Mouse (Mus musculus): ENCODE measurements around the gene Ppfibp2. TPM values are rescaled to one million over a fixed set of nuclear protein-coding genes. Genes with fewer than 3 reads are reported as not detected.

Gene Ppfibp2
- polyA plus RNA-seq, 1 experiment from 2014 or later = 8.7 TPM

GRCm38 (mm10) chr7:107699926-107700325 lies 104.9 kb downstream of the Ppfibp2 start:
- WGBS = 89% methylated on average over 1 of the region's 1 CpGs
- no peak overlapping the region for H3K4me3 ChIP-seq

GRCm38 (mm10) chr7:107700646-107701045 lies 105.6 kb downstream of the Ppfibp2 start:
- Histone ChIP-seq H3K36me3 (replicated peaks) (no peaks in the 10 kb centered on the region), H3K4me1 (peaks cover 6% of the 10 kb centered on the region; the same call in 1 of the 2 replicates), H3K9me3 (no peaks in the 10 kb centered on the region), H3K27ac (no peak overlapping the region), H3K4me3 (no peak overlapping the region), H3K27me3 (ENCODE audit: poor library complexity, severe bottlenecking) (no peaks in the 10 kb centered on the region; the same call in 1 of the 2 replicates)
- DNase-seq (ENCODE audit: extremely low spot score, low spot score) = no peak
- 92% methylated on average over 5 of the region's 5 CpGs for WGBS

More at GRCm38 (mm10) chr7:107699926-107700325, 104.9 kb downstream of the Ppfibp2 start:
- Histone ChIP-seq H3K9me3 (no peaks in the 10 kb centered on the region), H3K27ac (no peak overlapping the region), H3K4me1 (peaks cover 6% of the 10 kb centered on the region; the same call in 1 of the 2 replicates), H3K36me3 (replicated peaks) (no peaks in the 10 kb centered on the region), H3K27me3 (ENCODE audit: poor library complexity, severe bottlenecking) (no peaks in the 10 kb centered on the region; the same call in 1 of the 2 replicates)
- no peak for DNase-seq (ENCODE audit: extremely low spot score, low spot score)

- no peaks in the 10 kb centered on the region for H3K36me3 ChIP-seq (replicated peaks)
- H3K4me3 ChIP-seq = no peak overlapping the region
- H3K27ac ChIP-seq = no peak overlapping the region
- 66% methylated on average over 13 of the region's 13 CpGs for WGBS
- H3K4me1 ChIP-seq = peaks cover 12% of the 10 kb centered on the region
- no peaks in the 10 kb centered on the region for H3K9me3 ChIP-seq
- no peak for DNase-seq (ENCODE audit: extremely low spot score, low spot score)
- no peaks in the 10 kb centered on the region for H3K27me3 ChIP-seq (ENCODE audit: poor library complexity, severe bottlenecking)
Measured at GRCm38 (mm10) chr7:107702461-107703380, 107.7 kb downstream of the Ppfibp2 start.

- Histone ChIP-seq H3K27ac (no peak overlapping the region), H3K27me3 (ENCODE audit: poor library complexity, severe bottlenecking) (no peaks in the 10 kb centered on the region), H3K4me3 (no peak overlapping the region), H3K9me3 (no peaks in the 10 kb centered on the region), H3K4me1 (peaks cover 26% of the 10 kb centered on the region), H3K36me3 (replicated peaks) (no peaks in the 10 kb centered on the region)
- WGBS = 85% methylated on average over 5 of the region's 5 CpGs
- DNase-seq (ENCODE audit: extremely low spot score, low spot score) = no peak
Measured at GRCm38 (mm10) chr7:107705941-107706340, 110.9 kb downstream of the Ppfibp2 start.

GRCm38 (mm10) chr7:107707650-107708049 lies 112.6 kb downstream of the Ppfibp2 start:
- Histone ChIP-seq H3K4me1 (peaks cover 24% of the 10 kb centered on the region), H3K9me3 (no peaks in the 10 kb centered on the region), H3K36me3 (replicated peaks) (no peaks in the 10 kb centered on the region), H3K4me3 (no peak overlapping the region), H3K27me3 (ENCODE audit: poor library complexity, severe bottlenecking) (no peaks in the 10 kb centered on the region), H3K27ac (no peak overlapping the region)
- DNase-seq (ENCODE audit: extremely low spot score, low spot score) = no peak
- 76% methylated on average over 9 of the region's 9 CpGs for WGBS

GRCm38 (mm10) chr7:107708491-107709112 lies 113.6 kb downstream of the Ppfibp2 start:
- H3K27ac ChIP-seq = peak overlapping the region; percentile 60; the same call in 1 of the 2 replicates
- WGBS = 1% methylated on average over 10 of the region's 10 CpGs
- H3K4me3 ChIP-seq = peak overlapping the region; percentile 34
- no peaks in the 10 kb centered on the region for H3K36me3 ChIP-seq (replicated peaks)
- DNase-seq (ENCODE audit: extremely low spot score, low spot score) = peak; percentile 55
- no peaks in the 10 kb centered on the region for H3K9me3 ChIP-seq
- peaks cover 20% of the 10 kb centered on the region for H3K4me1 ChIP-seq
- no peaks in the 10 kb centered on the region for H3K27me3 ChIP-seq (ENCODE audit: poor library complexity, severe bottlenecking)

GRCm38 (mm10) chr7:107712743-107713142 lies 117.7 kb downstream of the Ppfibp2 start:
- Histone ChIP-seq H3K27ac (no peak overlapping the region), H3K4me3 (no peak overlapping the region), H3K9me3 (no peaks in the 10 kb centered on the region), H3K36me3 (replicated peaks) (no peaks in the 10 kb centered on the region), H3K27me3 (ENCODE audit: poor library complexity, severe bottlenecking) (no peaks in the 10 kb centered on the region), H3K4me1 (peaks cover 14% of the 10 kb centered on the region)
- DNase-seq (ENCODE audit: extremely low spot score, low spot score) = no peak
- WGBS = 65% methylated on average over 6 of the region's 6 CpGs

- peaks cover under 1% of the 10 kb centered on the region for H3K4me1 ChIP-seq
- H3K9me3 ChIP-seq = no peaks in the 10 kb centered on the region
- no peaks in the 10 kb centered on the region for H3K27me3 ChIP-seq (ENCODE audit: poor library complexity, severe bottlenecking)
- 88% methylated on average over 5 of the region's 5 CpGs for WGBS
- no peak for DNase-seq (ENCODE audit: extremely low spot score, low spot score)
- H3K27ac ChIP-seq = no peak overlapping the region
- H3K36me3 ChIP-seq (replicated peaks) = no peaks in the 10 kb centered on the region
- H3K4me3 ChIP-seq = no peak overlapping the region
Measured at GRCm38 (mm10) chr7:107714067-107714466, 119.1 kb downstream of the Ppfibp2 start.

- 84% methylated on average over 1 of the region's 1 CpGs for WGBS
- Histone ChIP-seq H3K9me3 (peaks cover 5% of the 10 kb centered on the region; the same call in 1 of the 2 replicates), H3K27me3 (ENCODE audit: poor library complexity, severe bottlenecking) (no peaks in the 10 kb centered on the region), H3K4me1 (no peaks in the 10 kb centered on the region), H3K36me3 (replicated peaks) (peaks cover 15% of the 10 kb centered on the region; the same call in 1 of the 2 replicates), H3K4me3 (no peak overlapping the region), H3K27ac (no peak overlapping the region)
- DNase-seq (ENCODE audit: extremely low spot score, low spot score) = no peak
Measured at GRCm38 (mm10) chr7:107720771-107721170, 125.8 kb downstream of the Ppfibp2 start.

GRCm38 (mm10) chr7:107722536-107722935 lies 127.5 kb downstream of the Ppfibp2 start:
- no peak for DNase-seq (ENCODE audit: extremely low spot score, low spot score)
- H3K27me3 ChIP-seq (ENCODE audit: poor library complexity, severe bottlenecking) = no peaks in the 10 kb centered on the region
- 96% methylated on average over 4 of the region's 4 CpGs for WGBS
- peaks cover 17% of the 10 kb centered on the region; the same call in 1 of the 2 replicates for H3K36me3 ChIP-seq (replicated peaks)
- H3K27ac ChIP-seq = no peak overlapping the region
- no peaks in the 10 kb centered on the region for H3K4me1 ChIP-seq
- peaks cover 10% of the 10 kb centered on the region; the same call in 1 of the 2 replicates for H3K9me3 ChIP-seq
- H3K4me3 ChIP-seq = no peak overlapping the region

- Histone ChIP-seq H3K9me3 (peaks cover 10% of the 10 kb centered on the region; the same call in 1 of the 2 replicates), H3K36me3 (replicated peaks) (peaks cover 26% of the 10 kb centered on the region; the same call in 1 of the 2 replicates), H3K27me3 (ENCODE audit: poor library complexity, severe bottlenecking) (no peaks in the 10 kb centered on the region), H3K27ac (no peak overlapping the region), H3K4me3 (no peak overlapping the region), H3K4me1 (no peaks in the 10 kb centered on the region)
- DNase-seq (ENCODE audit: extremely low spot score, low spot score) = no peak
- WGBS = 69% methylated on average over 3 of the region's 3 CpGs
Measured at GRCm38 (mm10) chr7:107727538-107727937, 132.5 kb downstream of the Ppfibp2 start.

GRCm38 (mm10) chr7:107730587-107730986 lies 135.6 kb downstream of the Ppfibp2 start:
- H3K27me3 ChIP-seq (ENCODE audit: poor library complexity, severe bottlenecking) = no peaks in the 10 kb centered on the region
- WGBS = 83% methylated on average over 10 of the region's 10 CpGs
- H3K4me3 ChIP-seq = no peak overlapping the region
- H3K27ac ChIP-seq = no peak overlapping the region
- H3K36me3 ChIP-seq (replicated peaks) = peaks cover 20% of the 10 kb centered on the region; the same call in 1 of the 2 replicates
- no peaks in the 10 kb centered on the region for H3K4me1 ChIP-seq
- peaks cover 7% of the 10 kb centered on the region; the same call in 1 of the 2 replicates for H3K9me3 ChIP-seq
- DNase-seq (ENCODE audit: extremely low spot score, low spot score) = no peak
